Mouse (Mus musculus): ENCODE data around the gene Atp5g3. TPM values are rescaled to one million over a fixed set of nuclear protein-coding genes. Genes with fewer than 3 reads are reported as not detected.

Atp5g3 gene
- total RNA-seq (2023): 100 to 1,000 TPM; 125 to 142 TPM

DNA sequence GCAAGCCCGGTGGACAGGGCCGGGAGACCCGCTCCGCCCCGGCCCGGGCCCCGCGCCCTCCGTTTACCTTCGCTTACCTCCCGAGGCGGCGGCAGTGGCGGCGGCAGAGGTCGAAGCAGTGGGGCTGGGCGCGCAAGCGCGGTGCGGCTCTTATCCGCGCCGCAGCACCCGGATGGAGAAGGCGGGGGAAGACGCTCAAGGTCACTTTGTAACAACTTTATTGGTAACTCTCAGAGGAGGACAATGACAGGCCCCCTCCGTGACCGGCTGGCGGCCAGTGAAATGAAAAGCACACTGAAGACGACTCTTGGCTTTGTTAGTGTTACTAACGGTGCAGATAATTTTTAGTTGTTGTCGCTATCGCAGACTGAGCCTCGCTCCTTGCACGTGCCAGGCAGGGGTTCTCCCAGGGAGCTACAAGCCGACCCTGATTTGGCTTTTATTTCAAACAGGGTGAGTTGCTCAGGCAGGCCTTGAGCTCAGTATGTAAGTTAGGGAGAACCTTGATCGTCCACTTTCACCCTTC lies at the start of gene Atp5g3:
Atp5g3 (minus strand) TSS at position 152 of the 526 bp plus-strand sequence.

GRCm38 (mm10) chr2:73892464-73893296 lies 18.4 kb downstream of the Atp5g3 start, which contains the start of gene Atf2:
Gene Atf2, minus strand, starts transcription at chr2:73892639.

Other genes starting within 250 kb of the Atp5g3 start
- gene Chn1, start 136.0 kb downstream of the Atp5g3 start, total RNA-seq (2023): not detected
- gene Atf2, start 18.7 kb downstream of the Atp5g3 start, total RNA-seq (2023): 10 to 100 TPM; 47.7 to 57.1 TPM

Data from neutrophil, adult 59 days (primary cell).